Mouse (Mus musculus) limb, embryonic 11.5 days (tissue): ENCODE measurements around the gene Psmc4. TPM values are rescaled to one million over a fixed set of nuclear protein-coding genes. Genes with fewer than 3 reads are reported as not detected.

Experiments used
- ATAC-seq: fragments of 200-750 bp; cut with Nextera tagmentation; 2 replicates; pipeline ENCODE4 v1.8.0; 2017; ENCODE audit warnings: low read depth; ENCODE audit not compliant: insufficient number of reproducible peaks, low FRiP score, low TSS enrichment
- DNase-seq: peaks from one replicate; pipeline ENCODE4 v3.0.0-alpha.2; 2015; ENCODE audit warnings: low spot score
- H3K27ac ChIP-seq: fragments of 300-500 bp; sonication (generic); replicated peaks from 2 replicates; pipeline ENCODE4 v1.5.1; 2014; ENCODE audit warnings: low read depth, mild to moderate bottlenecking, low read length
- H3K27me3 ChIP-seq: fragments of 300-500 bp; sonication (generic); 2 replicates; pipeline ENCODE4 v1.6.1; 2014; ENCODE audit warnings: mild to moderate bottlenecking, low read length, mixed read lengths; ENCODE audit not compliant: control insufficient read depth, insufficient read depth
- H3K36me3 ChIP-seq: fragments of 300-500 bp; sonication (generic); 2 replicates; pipeline ENCODE4 v1.6.1; 2014; ENCODE audit warnings: mild to moderate bottlenecking, low read length, moderate library complexity, mixed read lengths; ENCODE audit not compliant: control insufficient read depth, insufficient read depth
- H3K4me1 ChIP-seq: fragments of 300-500 bp; sonication (generic); 2 replicates; pipeline ENCODE4 v1.6.1; 2014; ENCODE audit warnings: low read length, mixed read lengths; ENCODE audit not compliant: control insufficient read depth, insufficient read depth
- H3K4me2 ChIP-seq: fragments of 300-500 bp; sonication (generic); 2 replicates; pipeline ENCODE4 v1.6.1; 2014; ENCODE audit warnings: low read depth, mild to moderate bottlenecking, moderate library complexity; ENCODE audit not compliant: severe bottlenecking
- H3K4me3 ChIP-seq: fragments of 300-500 bp; sonication (generic); 2 replicates; pipeline ENCODE4 v1.5.1; 2014; ENCODE audit warnings: low read depth, low read length
- H3K9ac ChIP-seq: fragments of 300-500 bp; sonication (generic); 2 replicates; pipeline ENCODE4 v1.6.1; 2014; ENCODE audit warnings: mild to moderate bottlenecking, low read length
- H3K9me3 ChIP-seq: fragments of 300-500 bp; sonication (generic); 2 replicates; pipeline ENCODE4 v1.6.1; 2016; ENCODE audit warnings: low read length; ENCODE audit not compliant: control insufficient read depth
- WGBS: fragments of 180-500 bp; shearing (Covaris S2); extraction: QIAGEN DNeasy Blood & Tissue Kit; methylation state at CpG from one replicate; pipeline ENCODE4 v1.1.7; 2014; 5-methylcytosine and 5-hydroxymethylcytosine counted together
- polyA plus RNA-seq: library from polyadenylated mRNA; unstranded; fragments of >200 nt; fragmentation: Nextera tagmentation; extraction: Ambion mirVana; gene quantifications from 2 replicates; pipeline ENCODE4 v1.2.1, GENCODE M21; 2014

Gene Psmc4
- polyA plus RNA-seq, 1 experiment from 2014 or later: 438 TPM

- no peaks in the 10 kb centered on the region for H3K9me3 ChIP-seq
- no peak for DNase-seq
- no peak for ATAC-seq
- H3K27ac ChIP-seq: no peak overlapping the region
- H3K4me3 ChIP-seq: no peak overlapping the region
- 81% methylated on average over 1 of the region's 1 CpGs for WGBS
- H3K4me1 ChIP-seq: no peaks in the 10 kb centered on the region
- H3K27me3 ChIP-seq: no peaks in the 10 kb centered on the region
- H3K4me2 ChIP-seq: no peak overlapping the region
- H3K9ac ChIP-seq: no peak overlapping the region
- H3K36me3 ChIP-seq: no peaks in the 10 kb centered on the region
Measured at GRCm38 (mm10) chr7:28059972-28060371, 10.1 kb upstream of the Psmc4 start.

- Histone ChIP-seq H3K27me3 (no peaks in the 10 kb centered on the region), H3K4me2 (no peak overlapping the region), H3K36me3 (no peaks in the 10 kb centered on the region), H3K4me3 (no peak overlapping the region), H3K9ac (no peak overlapping the region), H3K27ac (no peak overlapping the region), H3K9me3 (no peaks in the 10 kb centered on the region), H3K4me1 (0 out of 2 replicates have a peak, but pooled peaks cover 3% of the 10 kb centered on the region)
- DNase-seq (no peak), ATAC-seq (no peak)
- 84% methylated on average over 6 of the region's 6 CpGs for WGBS
Measured at GRCm38 (mm10) chr7:28053046-28053930, 3.4 kb upstream of the Psmc4 start.

GRCm38 (mm10) chr7:28050584-28050983 is 683 bp upstream of the Psmc4 start:
- no peak overlapping the region for H3K27ac ChIP-seq
- 0 out of 2 replicates have a peak, but pooled peaks cover 3% of the 10 kb centered on the region for H3K4me1 ChIP-seq
- H3K36me3 ChIP-seq: peaks cover 16% of the 10 kb centered on the region
- 62% methylated on average over 17 of the region's 17 CpGs for WGBS
- H3K9me3 ChIP-seq: no peaks in the 10 kb centered on the region
- peak; percentile 25 for DNase-seq
- H3K9ac ChIP-seq: peak overlapping the region; percentile 27; the same call in 1 of the 2 replicates
- no peak overlapping the region for H3K4me2 ChIP-seq
- no peak for ATAC-seq
- H3K27me3 ChIP-seq: no peaks in the 10 kb centered on the region
- H3K4me3 ChIP-seq: no peak overlapping the region

- H3K4me1 ChIP-seq: 0 out of 2 replicates have a peak, but pooled peaks cover 3% of the 10 kb centered on the region
- H3K4me2 ChIP-seq: no peak overlapping the region
- no peak overlapping the region for H3K27ac ChIP-seq
- WGBS: 86% methylated on average over 4 of the region's 4 CpGs
- no peak overlapping the region for H3K9ac ChIP-seq
- H3K27me3 ChIP-seq: no peaks in the 10 kb centered on the region
- H3K9me3 ChIP-seq: no peaks in the 10 kb centered on the region
- ATAC-seq: no peak
- no peak overlapping the region for H3K4me3 ChIP-seq
- H3K36me3 ChIP-seq: peaks cover 34% of the 10 kb centered on the region
- no peak for DNase-seq
Measured at GRCm38 (mm10) chr7:28044524-28044923, 5.4 kb downstream of the Psmc4 start.

GRCm38 (mm10) chr7:28014445-28014810 is 35.5 kb downstream of the Psmc4 start:
- 25% methylated on average over 7 of the region's 7 CpGs for WGBS
- H3K4me2 ChIP-seq: peak overlapping the region; percentile 51
- no peak overlapping the region for H3K27ac ChIP-seq
- H3K36me3 ChIP-seq: no peaks in the 10 kb centered on the region
- peak; percentile 27; the same call in 1 of the 2 replicates for ATAC-seq
- H3K27me3 ChIP-seq: no peaks in the 10 kb centered on the region
- H3K4me3 ChIP-seq: peak overlapping the region; percentile 68
- DNase-seq: no peak
- no peaks in the 10 kb centered on the region for H3K9me3 ChIP-seq
- no peaks in the 10 kb centered on the region for H3K4me1 ChIP-seq
- H3K9ac ChIP-seq: peak overlapping the region; percentile 54

GRCm38 (mm10) chr7:28013549-28014444 is 36.1 kb downstream of the Psmc4 start, which contains the start of gene Zfp850:
TSS of gene Zfp850 (minus strand) at chr7:28014115.
- peak within 1 kb of the TSS; percentile 51 for H3K4me2 ChIP-seq
- peak within 1 kb of the TSS; percentile 54 for H3K9ac ChIP-seq
- under 1% methylated on average over 47 of the region's 47 CpGs for WGBS
- ATAC-seq (peak; percentile 81), DNase-seq (peak; percentile 85)
- no peaks in the 10 kb centered on the region for H3K36me3 ChIP-seq
- H3K9me3 ChIP-seq: no peaks in the 10 kb centered on the region
- H3K4me3 ChIP-seq: peak within 1 kb of the TSS; percentile 68
- H3K27me3 ChIP-seq: no peaks in the 10 kb centered on the region
- no peak within 1 kb of the TSS; the same call in 1 of the 2 replicates for H3K27ac ChIP-seq
- H3K4me1 ChIP-seq: no peaks in the 10 kb centered on the region

GRCm38 (mm10) chr7:28010271-28010670 is 39.6 kb downstream of the Psmc4 start:
- Histone ChIP-seq H3K9ac (no peak overlapping the region), H3K9me3 (no peaks in the 10 kb centered on the region), H3K27me3 (no peaks in the 10 kb centered on the region), H3K4me1 (no peaks in the 10 kb centered on the region), H3K4me2 (no peak overlapping the region), H3K27ac (no peak overlapping the region), H3K36me3 (peaks cover 2% of the 10 kb centered on the region; the same call in 1 of the 2 replicates), H3K4me3 (no peak overlapping the region)
- no peak for DNase-seq
- no peak for ATAC-seq
- WGBS: 98% methylated on average over 3 of the region's 3 CpGs
